Mouse (Mus musculus) forelimb bud, embryonic 11.5 days (tissue): ENCODE data around the gene Dnajb1.

Experiments used
- DNase-seq: peaks from one replicate; pipeline ENCODE4 v3.0.0-alpha.2; 2012; ENCODE audit warnings: low read depth, low spot score

The Dnajb1 gene

GRCm38 (mm10) chr8:83654725-83655124 is 46.7 kb downstream of the Dnajb1 start:
- no peak for DNase-seq

- DNase-seq: no peak
These were observed 48.0 kb downstream of the Dnajb1 start for GRCm38 (mm10) chr8:83656043-83656442.

GRCm38 (mm10) chr8:83656484-83657246 is 48.7 kb downstream of the Dnajb1 start:
- no peak for DNase-seq

GRCm38 (mm10) chr8:83660545-83660944 is 52.6 kb downstream of the Dnajb1 start:
- DNase-seq: no peak

- no peak for DNase-seq
These were observed 53.1 kb downstream of the Dnajb1 start for GRCm38 (mm10) chr8:83660995-83661680.
